Mouse (Mus musculus): ENCODE results near the gene Olfr331. TPM values are rescaled to one million over a fixed set of nuclear protein-coding genes. Genes with fewer than 3 reads are reported as not detected.
A peak's percentile ranks its signal among the peaks of the same experiment; 100 is the strongest.
"Not testable (repeated sequence)": the region's sequence is repeated elsewhere in the genome, so short reads cannot be mapped to it uniquely, and the experiment has no call there.

The Olfr331 gene
- not detected for total RNA-seq (2021)
- long read RNA-seq, experiment 1, result 0 reads
- long read RNA-seq, experiment 2, result 0 reads

DNA sequence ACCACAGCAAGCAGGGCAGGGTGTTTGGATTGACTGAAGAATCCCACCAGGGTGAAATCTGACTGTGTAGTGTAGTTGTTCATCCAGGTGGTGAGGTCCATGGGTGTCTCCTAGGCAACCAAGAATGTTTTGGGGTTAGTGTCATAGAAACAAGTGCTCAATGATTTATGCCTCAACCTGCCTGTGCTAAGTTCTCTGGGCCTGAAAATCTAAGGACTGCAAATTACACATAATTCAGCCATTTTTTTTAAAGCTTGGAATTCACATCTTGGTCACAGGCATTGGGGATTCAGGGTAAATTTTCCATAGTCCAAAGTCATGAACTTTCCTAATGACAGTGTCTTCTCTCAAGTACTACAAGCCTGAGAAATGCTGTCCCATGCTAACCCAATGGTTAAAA, at the start of gene Olfr331:
TSS of gene Olfr331 (minus strand) at position 101 of the 400 bp plus-strand sequence.
- not testable (repeated sequence) for DNase-seq (ENCODE audit: low spot score in 2 of 2)

DNA sequence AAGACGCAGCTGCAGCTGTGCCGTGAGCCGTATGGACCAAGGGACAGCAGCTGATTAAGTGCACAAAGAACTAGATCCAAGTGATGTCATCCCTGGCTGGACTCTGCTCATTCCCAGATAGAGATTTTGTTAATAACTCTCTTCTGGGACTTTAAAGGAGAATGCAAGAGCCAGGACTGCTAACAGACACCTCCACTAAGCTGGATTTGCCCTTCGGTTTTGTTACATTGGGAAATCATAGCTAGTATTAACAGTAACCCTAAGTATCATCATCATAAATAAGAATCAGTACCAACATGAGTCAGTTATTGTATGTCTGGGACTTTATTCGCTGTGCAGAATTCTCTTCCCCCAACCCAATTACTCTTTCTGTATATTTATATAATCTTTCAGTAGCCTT, 44.0 kb upstream of the Olfr331 start, which contains the start of gene Olfr329-ps:
TSS of gene Olfr329-ps (minus strand) at position 101 of the 400 bp plus-strand sequence.
- DNase-seq (ENCODE audit: low spot score in 2 of 2), result no peak

DNA sequence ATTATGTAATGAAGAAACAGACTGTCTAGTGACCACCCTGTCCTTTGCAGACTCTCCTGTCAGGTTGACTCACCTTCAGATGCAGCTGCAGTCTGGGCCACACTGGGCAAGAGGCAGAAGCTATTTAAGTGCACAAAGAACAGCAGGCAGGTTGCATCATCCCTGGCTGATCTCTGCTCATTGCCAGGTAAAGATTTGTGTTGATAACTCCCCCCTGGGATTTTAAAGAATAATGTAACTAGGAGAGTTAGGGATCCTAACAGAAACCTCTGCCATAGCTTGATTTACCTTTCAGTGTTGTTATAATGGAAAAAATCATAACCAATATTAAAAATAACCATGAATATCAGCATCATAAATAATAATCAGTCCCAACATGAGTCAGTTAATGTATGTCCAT, 32.4 kb upstream of the Olfr331 start, which contains the start of gene Olfr330:
TSS of gene Olfr330 (minus strand) at position 101 of the 400 bp plus-strand sequence.
- DNase-seq (ENCODE audit: low spot score in 2 of 2), result not testable (repeated sequence)

DNA sequence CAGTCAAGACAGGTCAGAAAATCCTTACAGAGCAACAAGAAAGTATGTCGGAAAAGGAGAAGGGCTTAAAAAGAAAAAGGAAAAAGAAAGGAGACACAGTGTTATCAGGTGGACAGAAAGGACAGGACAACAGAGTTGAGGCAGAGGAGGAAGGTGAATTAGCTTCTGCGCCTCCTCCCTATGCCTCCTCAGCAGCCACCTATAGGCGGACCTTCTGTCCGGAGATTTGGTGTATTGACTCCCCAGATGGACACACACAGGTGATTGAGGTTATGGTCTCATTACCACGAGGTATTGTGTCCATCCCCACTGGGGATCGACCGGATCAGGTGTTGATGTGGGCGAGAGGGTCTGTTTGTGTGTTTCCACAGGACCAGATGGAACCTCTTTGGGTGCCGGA, 17.4 kb upstream of the Olfr331 start:
- DNase-seq (ENCODE audit: low spot score in 2 of 2), result peak; percentile 14 to 33

DNA sequence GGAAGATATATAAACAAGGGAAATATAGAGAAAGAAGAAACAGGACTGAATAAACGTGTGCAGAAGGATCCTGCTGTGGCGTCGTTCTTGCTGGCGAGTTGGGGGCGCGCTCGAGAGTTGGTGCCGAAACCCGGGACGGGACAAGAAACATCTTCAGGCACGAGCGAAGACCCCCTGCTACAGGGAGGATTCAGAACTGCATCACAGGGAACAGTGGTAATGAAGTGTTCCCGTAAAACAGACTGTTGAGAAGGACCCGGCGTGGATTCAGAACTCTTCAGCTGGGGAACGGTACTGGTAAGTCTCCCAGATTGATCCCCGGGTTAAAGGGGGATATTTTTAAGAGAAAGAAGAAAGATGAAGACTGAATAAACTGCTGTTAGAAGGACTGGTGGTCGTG, 16.5 kb upstream of the Olfr331 start:
- DNase-seq (ENCODE audit: low spot score in 2 of 2), result peak; percentile 64 to 79

DNA sequence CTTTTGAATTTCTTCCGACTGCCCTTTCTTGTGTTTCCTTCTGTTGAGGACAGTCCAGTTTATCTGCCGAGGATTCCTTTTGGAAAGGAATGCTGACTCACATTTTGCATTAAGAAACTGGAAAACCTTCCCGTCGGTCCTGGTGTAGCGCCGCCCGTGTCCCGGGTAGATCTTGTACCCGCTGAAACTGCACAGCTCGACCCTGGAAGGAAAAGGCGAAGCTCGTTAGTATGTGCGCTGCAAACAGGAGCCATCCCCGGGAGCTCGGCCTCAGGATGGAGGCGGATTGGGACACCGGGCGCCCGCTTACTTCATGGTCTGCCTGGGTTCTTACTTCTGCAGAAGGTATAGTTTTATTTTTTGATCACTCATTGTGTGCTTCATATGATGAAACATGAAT, 6.7 kb upstream of the Olfr331 start:
- DNase-seq (ENCODE audit: low spot score in 2 of 2), result not testable (repeated sequence)

DNA sequence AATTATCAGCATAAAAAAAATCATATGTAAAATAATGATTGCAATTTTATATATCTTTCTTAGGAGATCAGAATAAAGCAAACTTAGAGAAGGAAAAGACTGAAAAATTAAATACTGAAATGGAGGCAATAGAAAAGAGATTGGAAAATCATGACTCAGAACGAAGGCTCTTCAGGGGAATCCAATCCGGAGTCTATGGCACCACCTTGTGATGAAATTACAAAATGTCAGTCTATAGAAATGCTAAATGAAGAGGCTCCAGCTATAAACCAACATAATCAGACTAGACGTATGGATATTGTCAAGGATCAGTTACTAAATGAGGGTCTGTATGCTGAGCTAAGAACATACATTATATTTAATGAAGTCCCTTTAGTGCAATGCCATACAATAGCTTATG, 3.1 kb downstream of the Olfr331 start:
- DNase-seq (ENCODE audit: low spot score in 2 of 2), result no peak

DNA sequence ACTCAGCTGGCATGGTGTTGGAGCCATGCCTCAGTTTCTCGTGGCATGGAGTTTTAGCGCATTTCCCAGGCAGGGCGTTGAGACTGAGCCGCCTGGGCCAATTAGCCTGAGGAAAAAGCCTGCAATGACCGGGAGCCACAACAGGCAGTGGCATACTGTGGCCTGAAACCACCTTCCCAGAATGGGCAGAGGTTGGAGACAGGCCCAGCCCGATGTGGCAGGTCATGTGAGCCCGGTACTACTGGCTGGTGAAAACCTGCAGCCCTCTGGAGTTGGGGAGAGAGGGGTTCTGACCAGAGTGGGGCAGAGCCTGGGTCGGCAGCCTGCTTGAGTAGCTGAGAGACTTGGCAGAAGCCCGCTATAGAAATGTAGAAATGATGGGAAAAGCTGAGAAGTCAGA, 3.6 kb downstream of the Olfr331 start:
- no peak for DNase-seq (ENCODE audit: low spot score in 2 of 2)

DNA sequence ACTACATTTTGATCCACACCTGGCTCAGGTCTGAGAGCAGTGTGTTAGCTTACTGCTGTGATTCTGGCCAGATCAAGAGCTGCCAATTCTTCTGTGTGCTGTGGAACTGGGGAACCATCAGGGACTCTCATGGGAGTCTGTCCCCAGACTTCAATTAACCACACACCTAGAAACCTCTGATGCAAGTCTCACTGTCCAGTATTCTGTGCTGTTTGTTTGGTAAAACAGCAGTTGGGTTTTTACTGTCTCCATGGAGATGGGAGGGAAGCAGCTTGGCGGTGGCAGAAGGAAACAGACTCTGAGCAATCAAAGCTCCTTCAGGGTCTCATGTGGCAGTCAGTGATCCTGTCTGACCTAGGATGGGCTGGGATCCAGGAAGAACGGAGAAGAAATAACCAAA, 9.9 kb downstream of the Olfr331 start, which contains the start of gene Olfr332:
TSS of gene Olfr332 (minus strand) at position 101 of the 400 bp plus-strand sequence.
- DNase-seq (ENCODE audit: low spot score in 2 of 2), result no peak

DNA sequence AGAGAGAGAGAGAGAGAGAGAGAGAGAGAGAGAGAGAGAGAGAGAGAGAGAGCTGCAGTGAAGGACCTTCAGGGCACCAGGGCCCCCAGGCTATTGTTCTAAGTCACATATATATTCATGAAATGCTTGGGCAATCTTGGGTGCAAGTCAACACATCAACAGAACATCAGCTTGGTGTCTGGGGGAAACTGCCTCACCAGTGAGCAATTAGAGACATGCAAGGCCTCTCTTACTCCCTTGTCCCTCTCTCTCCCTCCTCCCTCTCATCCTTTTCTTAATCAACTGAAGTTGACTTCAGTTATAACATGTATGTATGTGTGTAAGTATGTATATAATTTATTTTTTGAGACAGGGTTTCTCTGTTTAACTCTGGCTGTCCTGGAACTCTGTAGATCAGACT, 40.2 kb downstream of the Olfr331 start, which contains the start of gene Olfr30:
TSS of gene Olfr30 (minus strand) at position 101 of the 400 bp plus-strand sequence.
- DNase-seq (ENCODE audit: low spot score in 2 of 2), result no peak

DNA sequence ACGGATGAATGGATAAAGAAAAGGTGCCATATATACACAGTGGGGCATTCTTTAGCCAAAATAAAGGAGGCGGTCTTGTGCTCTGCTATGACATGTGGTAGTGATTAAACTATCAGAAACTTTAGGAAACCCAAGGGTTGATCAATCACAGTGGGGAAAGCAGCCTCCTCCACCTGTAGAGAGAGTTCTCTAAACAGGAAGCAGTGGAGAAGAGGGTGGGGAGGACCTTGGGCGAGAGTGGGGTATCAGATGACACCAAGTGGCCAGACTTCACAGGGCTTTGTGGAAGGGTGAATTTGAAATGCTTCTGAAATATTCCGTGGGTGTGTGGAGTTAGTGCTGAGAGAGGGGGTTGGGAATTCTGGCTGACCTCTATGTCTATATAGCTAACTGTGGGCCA, 48.8 kb downstream of the Olfr331 start:
- DNase-seq (ENCODE audit: low spot score in 2 of 2), result no peak

DNA sequence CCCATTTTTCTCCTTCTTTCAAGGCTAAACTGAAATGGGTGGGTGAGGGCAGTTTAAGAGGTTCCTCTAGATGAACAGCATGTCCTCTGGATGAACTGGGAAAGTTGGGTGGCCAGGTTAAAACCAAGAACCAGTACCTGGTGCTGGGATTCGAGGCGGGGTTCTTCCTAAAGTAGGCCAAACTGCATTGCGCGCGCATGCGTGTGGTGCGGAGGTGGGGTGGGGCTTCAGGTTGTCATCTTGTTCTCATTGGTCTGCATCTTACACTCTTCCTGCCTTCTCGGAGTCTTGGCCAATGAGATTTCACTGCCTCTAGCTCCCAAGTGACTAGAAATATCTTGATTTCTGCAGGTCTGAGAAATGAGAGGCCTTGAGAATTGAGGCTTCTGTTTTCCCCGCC, 49.6 kb downstream of the Olfr331 start, which contains the start of gene Lypd9:
TSS of gene Lypd9 (minus strand) at position 165 of the 400 bp plus-strand sequence.
- DNase-seq (ENCODE audit: low spot score in 2 of 2), result no peak

Other genes with a start within 250 kb of the Olfr331 start
- not detected for gene 4930438A08Rik, start 227.8 kb downstream of the Olfr331 start, total RNA-seq (2021)
- 10 to 100 TPM; 10.5 to 11.9 TPM for gene Zfp692, start 195.5 kb downstream of the Olfr331 start, total RNA-seq (2021)
- gene Zfp672, start 172.2 kb downstream of the Olfr331 start, total RNA-seq (2021), result 10 to 100 TPM; 48.7 to 58.7 TPM
- gene Sh3bp5l, start 171.8 kb downstream of the Olfr331 start, total RNA-seq (2021), result 10 to 100 TPM; 38.5 to 39.3 TPM
- gene Lypd8, start 123.5 kb downstream of the Olfr331 start, total RNA-seq (2021), result not detected
- gene 1810065E05Rik, start 81.5 kb downstream of the Olfr331 start, total RNA-seq (2021), result not detected
- gene Gm12253, start 70.0 kb downstream of the Olfr331 start, total RNA-seq (2021), result not detected
- gene Lypd9, start 49.6 kb downstream of the Olfr331 start, total RNA-seq (2021), result not detected
- not detected for gene Olfr30, start 40.3 kb downstream of the Olfr331 start, total RNA-seq (2021)
- gene Olfr332, start 10.0 kb downstream of the Olfr331 start, total RNA-seq (2021), result not detected
- under 1 TPM in 1 of 2 experiments, not detected in 1; 0.50 TPM for gene Olfr330, start 32.3 kb upstream of the Olfr331 start, total RNA-seq (2021)
- gene Olfr329-ps, start 43.9 kb upstream of the Olfr331 start, total RNA-seq (2021), result under 1 TPM in 1 of 2 experiments, not detected in 1; 0.63 TPM
- under 1 TPM in 1 of 2 experiments, not detected in 1; 0.13 TPM for gene Olfr328, start 53.1 kb upstream of the Olfr331 start, total RNA-seq (2021)
- not detected for gene Olfr224, start 68.0 kb upstream of the Olfr331 start, total RNA-seq (2021)
- gene Olfr325, start 75.2 kb upstream of the Olfr331 start, total RNA-seq (2021), result not detected
- not detected for gene Olfr324, start 92.5 kb upstream of the Olfr331 start, total RNA-seq (2021)
- not detected for gene 2210407C18Rik, start 113.5 kb upstream of the Olfr331 start, total RNA-seq (2021)
- gene Olfr323, start 127.9 kb upstream of the Olfr331 start, total RNA-seq (2021), result not detected
- gene Trim58, start 137.9 kb upstream of the Olfr331 start, total RNA-seq (2021), result not detected
- not detected for gene Olfr322, start 156.2 kb upstream of the Olfr331 start, total RNA-seq (2021)
- gene Olfr320, start 178.5 kb upstream of the Olfr331 start, total RNA-seq (2021), result not detected
- gene Olfr319, start 196.6 kb upstream of the Olfr331 start, total RNA-seq (2021), result not detected
- gene Olfr318, start 221.4 kb upstream of the Olfr331 start, total RNA-seq (2021), result not detected
- gene Olfr317, start 236.6 kb upstream of the Olfr331 start, total RNA-seq (2021), result not detected

Data from adrenal gland, adult 18-20 months (tissue).